Mouse (Mus musculus) neural tube, embryonic 11.5 days (tissue): ENCODE data around the gene Tusc1. TPM values are rescaled to one million over a fixed set of nuclear protein-coding genes. Genes with fewer than 3 reads are reported as not detected.

Experiments
- ATAC-seq: fragments of 200-750 bp; cut with Nextera tagmentation; 2 replicates; pipeline ENCODE4 v1.8.0; 2017; ENCODE audit warnings: moderate number of reproducible peaks, mild to moderate bottlenecking, moderate TSS enrichment, moderate library complexity; ENCODE audit not compliant: insufficient read depth, low FRiP score, low TSS enrichment
- DNase-seq: peaks from one replicate; pipeline ENCODE4 v3.0.0-alpha.2; 2015; ENCODE audit warnings: low spot score
- H3K27ac ChIP-seq: fragments of 300-500 bp; sonication (generic); 2 replicates; pipeline ENCODE4 v1.5.1; 2014; ENCODE audit warnings: low read depth, mild to moderate bottlenecking, low read length
- H3K27me3 ChIP-seq: fragments of 300-500 bp; sonication (generic); 2 replicates; pipeline ENCODE4 v1.6.1; 2014; ENCODE audit warnings: mild to moderate bottlenecking, low read length, mixed read lengths; ENCODE audit not compliant: control insufficient read depth, insufficient read depth
- H3K36me3 ChIP-seq: fragments of 300-500 bp; sonication (generic); 2 replicates; pipeline ENCODE4 v1.6.1; 2014; ENCODE audit warnings: mild to moderate bottlenecking, low read length, moderate library complexity, mixed read lengths; ENCODE audit not compliant: control insufficient read depth, insufficient read depth
- H3K4me1 ChIP-seq: fragments of 300-500 bp; sonication (generic); 2 replicates; pipeline ENCODE4 v1.6.1; 2014; ENCODE audit warnings: low read length, mixed read lengths; ENCODE audit not compliant: control insufficient read depth, insufficient read depth
- H3K4me2 ChIP-seq: fragments of 300-500 bp; sonication (generic); 2 replicates; pipeline ENCODE4 v1.6.1; 2014; ENCODE audit warnings: low read depth, mild to moderate bottlenecking, moderate library complexity
- H3K4me3 ChIP-seq: fragments of 300-500 bp; sonication (generic); 2 replicates; pipeline ENCODE4 v1.5.1; 2014; ENCODE audit warnings: low read depth, low read length
- H3K9ac ChIP-seq: fragments of 300-500 bp; sonication (generic); 2 replicates; pipeline ENCODE4 v1.6.1; 2014; ENCODE audit warnings: mild to moderate bottlenecking, low read length
- H3K9me3 ChIP-seq: fragments of 300-500 bp; sonication (generic); 2 replicates; pipeline ENCODE4 v1.6.1; 2016; ENCODE audit warnings: low read length; ENCODE audit not compliant: control insufficient read depth
- WGBS: fragments of 180-500 bp; shearing (Covaris S2); extraction: QIAGEN DNeasy Blood & Tissue Kit; methylation state at CpG from one replicate; pipeline ENCODE4 v1.1.7; 2014; 5-methylcytosine and 5-hydroxymethylcytosine counted together
- polyA plus RNA-seq: library from polyadenylated mRNA; unstranded; fragments of >200 nt; fragmentation: Nextera tagmentation; extraction: Ambion mirVana; gene quantifications from 2 replicates; pipeline ENCODE4 v1.2.1, GENCODE M21; 2014

The Tusc1 gene
- polyA plus RNA-seq: 9.3 and 9.6 TPM in 2 replicates

GRCm38 (mm10) chr4:93335118-93336003 lies at the start of gene Tusc1:
Gene Tusc1 (minus strand): TSS chr4:93335511.
- Histone ChIP-seq H3K36me3 (no peaks in the 10 kb centered on the region), H3K9ac (peak within 1 kb of the TSS; percentile 92), H3K9me3 (no peaks in the 10 kb centered on the region), H3K4me2 (peak within 1 kb of the TSS; percentile 85), H3K4me1 (no peaks in the 10 kb centered on the region), H3K4me3 (peak within 1 kb of the TSS; percentile 70), H3K27ac (peak within 1 kb of the TSS; percentile 97), H3K27me3 (no peaks in the 10 kb centered on the region)
- under 1% methylated on average over 26 of the region's 97 CpGs for WGBS
- DNase-seq (peak; percentile 84), ATAC-seq (peak; percentile 88)

- Histone ChIP-seq H3K4me3 (no peak overlapping the region), H3K36me3 (no peaks in the 10 kb centered on the region), H3K4me2 (no peak overlapping the region), H3K27me3 (no peaks in the 10 kb centered on the region), H3K4me1 (no peaks in the 10 kb centered on the region), H3K27ac (no peak overlapping the region), H3K9me3 (no peaks in the 10 kb centered on the region), H3K9ac (no peak overlapping the region)
- 68% methylated on average over 2 of the region's 2 CpGs for WGBS
- ATAC-seq (no peak), DNase-seq (no peak)
Observed at GRCm38 (mm10) chr4:93352930-93353329, 17.6 kb upstream of the Tusc1 start.

GRCm38 (mm10) chr4:93344357-93344756 lies 9.0 kb upstream of the Tusc1 start:
- no peak overlapping the region for H3K4me2 ChIP-seq
- H3K27ac ChIP-seq: no peak overlapping the region
- no peaks in the 10 kb centered on the region for H3K9me3 ChIP-seq
- H3K36me3 ChIP-seq: no peaks in the 10 kb centered on the region
- no peaks in the 10 kb centered on the region for H3K27me3 ChIP-seq
- no peak overlapping the region for H3K9ac ChIP-seq
- 97% methylated on average over 2 of the region's 2 CpGs for WGBS
- no peak for DNase-seq
- H3K4me3 ChIP-seq: no peak overlapping the region
- no peaks in the 10 kb centered on the region for H3K4me1 ChIP-seq
- no peak for ATAC-seq

GRCm38 (mm10) chr4:93341568-93341967 lies 6.3 kb upstream of the Tusc1 start:
- no peak overlapping the region for H3K4me2 ChIP-seq
- no peaks in the 10 kb centered on the region for H3K36me3 ChIP-seq
- no peaks in the 10 kb centered on the region for H3K9me3 ChIP-seq
- H3K27me3 ChIP-seq: no peaks in the 10 kb centered on the region
- ATAC-seq (no peak), DNase-seq (no peak)
- H3K4me3 ChIP-seq: no peak overlapping the region
- no peak overlapping the region for H3K27ac ChIP-seq
- H3K9ac ChIP-seq: no peak overlapping the region
- H3K4me1 ChIP-seq: no peaks in the 10 kb centered on the region

GRCm38 (mm10) chr4:93337977-93338376 lies 2.7 kb upstream of the Tusc1 start:
- no peaks in the 10 kb centered on the region for H3K36me3 ChIP-seq
- no peaks in the 10 kb centered on the region for H3K9me3 ChIP-seq
- H3K27me3 ChIP-seq: no peaks in the 10 kb centered on the region
- no peak for ATAC-seq
- H3K4me3 ChIP-seq: no peak overlapping the region
- no peak overlapping the region for H3K27ac ChIP-seq
- WGBS: 76% methylated on average over 3 of the region's 3 CpGs
- no peak for DNase-seq
- no peak overlapping the region for H3K9ac ChIP-seq
- no peaks in the 10 kb centered on the region for H3K4me1 ChIP-seq
- H3K4me2 ChIP-seq: no peak overlapping the region

- Histone ChIP-seq H3K9me3 (no peaks in the 10 kb centered on the region), H3K27me3 (no peaks in the 10 kb centered on the region), H3K4me3 (peak overlapping the region; percentile 70), H3K4me2 (peak overlapping the region; percentile 85), H3K4me1 (no peaks in the 10 kb centered on the region), H3K9ac (peak overlapping the region; percentile 92), H3K27ac (peak overlapping the region; percentile 97), H3K36me3 (no peaks in the 10 kb centered on the region)
- DNase-seq (peak; percentile 85), ATAC-seq (peak; percentile 84)
- WGBS: 1% methylated on average over 49 of the region's 49 CpGs
Observed at GRCm38 (mm10) chr4:93334636-93335117, 634 bp downstream of the Tusc1 start.

- Histone ChIP-seq H3K27ac (no peak overlapping the region), H3K27me3 (no peaks in the 10 kb centered on the region), H3K36me3 (no peaks in the 10 kb centered on the region), H3K9me3 (no peaks in the 10 kb centered on the region), H3K4me3 (no peak overlapping the region), H3K9ac (no peak overlapping the region), H3K4me1 (no peaks in the 10 kb centered on the region), H3K4me2 (no peak overlapping the region)
- ATAC-seq (no peak), DNase-seq (no peak)
- WGBS: 91% methylated on average over 3 of the region's 3 CpGs
Observed at GRCm38 (mm10) chr4:93307486-93307885, 27.8 kb downstream of the Tusc1 start.

GRCm38 (mm10) chr4:93286065-93286464 lies 49.2 kb downstream of the Tusc1 start:
- Histone ChIP-seq H3K27ac (no peak overlapping the region), H3K4me2 (no peak overlapping the region), H3K36me3 (no peaks in the 10 kb centered on the region), H3K9ac (no peak overlapping the region), H3K9me3 (no peaks in the 10 kb centered on the region), H3K4me3 (no peak overlapping the region), H3K4me1 (no peaks in the 10 kb centered on the region), H3K27me3 (no peaks in the 10 kb centered on the region)
- ATAC-seq (no peak), DNase-seq (no peak)
- WGBS: 84% methylated on average over 4 of the region's 4 CpGs
